Mouse (Mus musculus) forebrain, embryonic 16.5 days (tissue): ENCODE results near the gene Frmd4b. TPM values are rescaled to one million over a fixed set of nuclear protein-coding genes. Genes with fewer than 3 reads are reported as not detected.
A peak's percentile ranks its signal among the peaks of the same experiment; 100 is the strongest.

Source experiments
- ATAC-seq: fragments of 200-750 bp; cut with Nextera tagmentation; 2 replicates; pipeline ENCODE4 v1.8.0; 2017; ENCODE audit warnings: mild to moderate bottlenecking, moderate library complexity
- H3K27ac ChIP-seq: fragments of 300-500 bp; sonication (generic); 2 replicates; pipeline ENCODE4 v1.5.1; 2014; ENCODE audit warnings: low read length, control low read depth
- H3K27me3 ChIP-seq: fragments of 300-500 bp; sonication (generic); replicated peaks from 2 replicates; pipeline ENCODE4 v1.6.1; 2014; ENCODE audit warnings: low read length; ENCODE audit not compliant: control insufficient read depth, insufficient read depth
- H3K36me3 ChIP-seq: fragments of 300-500 bp; sonication (generic); 2 replicates; pipeline ENCODE4 v1.6.1; 2014; ENCODE audit not compliant: control insufficient read depth, insufficient read depth
- H3K4me1 ChIP-seq: fragments of 300-500 bp; sonication (generic); replicated peaks from 2 replicates; pipeline ENCODE4 v1.6.1; 2014; ENCODE audit warnings: low read length; ENCODE audit not compliant: control insufficient read depth, insufficient read depth
- H3K4me2 ChIP-seq: fragments of 300-500 bp; sonication (generic); 2 replicates; pipeline ENCODE4 v1.6.1; 2014; ENCODE audit warnings: mild to moderate bottlenecking, low read length, control low read depth
- H3K4me3 ChIP-seq: fragments of 300-500 bp; sonication (generic); replicated peaks from 2 replicates; pipeline ENCODE4 v1.5.1; 2014; ENCODE audit warnings: mild to moderate bottlenecking, low read length, control low read depth
- H3K9ac ChIP-seq: fragments of 300-500 bp; sonication (generic); replicated peaks from 2 replicates; pipeline ENCODE4 v1.6.1; 2014; ENCODE audit warnings: low read depth, low read length, control low read depth
- H3K9me3 ChIP-seq: fragments of 300-500 bp; sonication (generic); 2 replicates; pipeline ENCODE4 v1.6.1; 2016; ENCODE audit warnings: low read length; ENCODE audit not compliant: control insufficient read depth
- WGBS: fragments of 180-500 bp; shearing (Covaris S2); extraction: QIAGEN DNeasy Blood & Tissue Kit; methylation state at CpG from one replicate; pipeline ENCODE4 v1.1.7; 2014; 5-methylcytosine and 5-hydroxymethylcytosine counted together
- polyA plus RNA-seq: library from polyadenylated mRNA; unstranded; fragments of >200 nt; fragmentation: Nextera tagmentation; extraction: Ambion mirVana; gene quantifications from 2 replicates; pipeline ENCODE4 v1.2.1, GENCODE M21; 2015

The Frmd4b gene
- polyA plus RNA-seq, 1 experiment from 2014 or later: 50.0 TPM

DNA sequence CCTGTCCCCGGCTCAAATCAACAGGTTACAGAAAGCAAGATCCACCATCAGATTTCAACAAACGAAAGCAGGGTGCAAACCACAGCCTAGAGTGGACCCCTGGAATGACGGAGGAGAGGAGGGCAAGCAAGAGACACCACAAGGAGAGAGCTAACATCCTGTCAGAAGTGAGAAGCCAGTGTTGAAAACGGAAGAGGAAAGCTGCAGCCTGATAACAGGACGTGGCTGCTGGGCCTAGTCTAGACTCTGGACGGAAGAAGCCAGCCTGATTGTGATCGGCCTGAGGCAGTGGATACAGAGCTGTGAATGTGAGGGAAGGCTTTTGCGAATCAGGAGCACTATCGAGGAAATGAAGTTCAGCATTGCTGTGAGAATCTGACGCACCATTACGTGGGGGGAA lies 296.2 kb downstream of the Frmd4b start:
- Histone ChIP-seq H3K27me3 (no peaks in the 10 kb centered on the region), H3K4me2 (no peak overlapping the region), H3K27ac (no peak overlapping the region), H3K4me3 (no peak overlapping the region), H3K36me3 (peaks cover 4% of the 10 kb centered on the region; the same call in 1 of the 2 replicates), H3K9ac (no peak overlapping the region), H3K9me3 (no peaks in the 10 kb centered on the region), H3K4me1 (no peaks in the 10 kb centered on the region)
- WGBS: 82% methylated on average over 11 of the region's 11 CpGs
- ATAC-seq: no peak

DNA sequence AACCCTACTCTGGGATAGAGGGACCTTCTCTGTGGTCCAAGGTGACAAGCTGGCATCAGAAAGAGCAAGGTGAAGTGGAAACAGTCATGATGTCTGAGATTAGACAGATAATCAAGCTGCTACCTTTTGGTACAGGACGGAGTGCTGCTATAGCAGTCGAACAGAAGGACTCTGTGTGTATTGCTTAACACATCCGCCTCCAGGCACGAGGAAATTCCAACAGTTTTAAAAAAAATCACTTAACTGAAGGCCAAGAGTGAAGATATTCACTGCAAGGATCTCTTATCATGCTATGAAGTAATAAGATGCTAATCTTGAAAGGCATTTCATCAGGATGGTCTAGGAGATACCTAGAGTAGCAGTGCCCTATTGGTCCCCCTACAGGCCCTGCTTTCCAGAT lies 298.3 kb downstream of the Frmd4b start:
- no peak for ATAC-seq
- 84% methylated on average over 4 of the region's 4 CpGs for WGBS
- no peak overlapping the region for H3K9ac ChIP-seq
- H3K36me3 ChIP-seq: peaks cover 4% of the 10 kb centered on the region; the same call in 1 of the 2 replicates
- no peaks in the 10 kb centered on the region for H3K27me3 ChIP-seq
- H3K4me3 ChIP-seq: no peak overlapping the region
- no peak overlapping the region for H3K4me2 ChIP-seq
- no peaks in the 10 kb centered on the region for H3K9me3 ChIP-seq
- H3K27ac ChIP-seq: no peak overlapping the region
- no peaks in the 10 kb centered on the region for H3K4me1 ChIP-seq

DNA sequence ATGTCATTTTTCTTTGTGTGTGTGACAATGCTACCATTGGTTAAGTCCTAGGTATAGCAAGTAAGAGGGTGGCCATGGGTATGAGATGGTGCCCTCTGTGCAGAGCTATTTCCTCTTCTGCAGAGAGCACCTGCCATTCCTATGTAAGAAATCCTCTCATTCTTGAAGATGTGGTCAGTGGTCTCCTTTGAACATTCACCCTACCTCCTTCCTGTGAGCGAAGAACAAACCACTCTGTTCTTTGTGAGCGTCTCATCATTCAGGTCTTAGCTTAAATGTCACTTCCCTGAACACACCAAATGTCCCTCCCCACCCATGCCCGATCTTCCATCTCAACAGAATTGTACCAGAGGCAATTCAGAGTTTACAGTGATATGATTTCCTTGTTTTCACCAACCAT lies 299.4 kb downstream of the Frmd4b start:
- H3K27me3 ChIP-seq: no peaks in the 10 kb centered on the region
- 96% methylated on average over 3 of the region's 3 CpGs for WGBS
- ATAC-seq: no peak

GRCm38 (mm10) chr6:97316716-97317115 lies 300.6 kb downstream of the Frmd4b start:
- no peak overlapping the region for H3K4me3 ChIP-seq
- H3K9ac ChIP-seq: no peak overlapping the region
- H3K9me3 ChIP-seq: no peaks in the 10 kb centered on the region
- no peak overlapping the region for H3K27ac ChIP-seq
- 80% methylated on average over 1 of the region's 1 CpGs for WGBS
- ATAC-seq: no peak
- peaks cover 10% of the 10 kb centered on the region for H3K4me1 ChIP-seq
- no peaks in the 10 kb centered on the region for H3K36me3 ChIP-seq
- no peaks in the 10 kb centered on the region for H3K27me3 ChIP-seq
- no peak overlapping the region for H3K4me2 ChIP-seq

More for the DNA sequence above, 299.4 kb downstream of the Frmd4b start:
- Histone ChIP-seq H3K4me1 (no peaks in the 10 kb centered on the region), H3K9ac (no peak overlapping the region), H3K27ac (no peak overlapping the region), H3K4me3 (no peak overlapping the region), H3K4me2 (no peak overlapping the region), H3K36me3 (no peaks in the 10 kb centered on the region), H3K9me3 (no peaks in the 10 kb centered on the region)

DNA sequence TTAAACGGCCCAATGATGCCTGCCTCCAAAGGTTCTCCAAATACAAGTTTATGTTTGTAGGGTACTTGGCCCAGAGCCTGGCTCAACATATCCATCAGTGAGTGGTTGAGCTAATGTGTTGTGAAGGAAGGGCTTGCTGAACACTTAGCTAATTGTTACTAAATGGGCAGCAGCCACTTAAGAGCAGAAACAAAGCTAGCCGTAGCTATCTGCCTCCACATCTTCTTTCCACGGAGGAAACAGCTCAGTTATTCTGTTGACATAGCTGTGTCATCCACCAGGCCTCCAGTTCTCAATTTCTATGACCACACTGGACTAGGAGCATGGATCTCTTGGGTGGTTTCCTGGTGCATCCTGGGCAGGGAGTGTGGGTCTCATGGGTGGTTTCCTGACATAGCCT lies 302.0 kb downstream of the Frmd4b start:
- no peaks in the 10 kb centered on the region for H3K27me3 ChIP-seq
- WGBS: 64% methylated on average over 3 of the region's 3 CpGs
- H3K4me1 ChIP-seq: peaks cover 17% of the 10 kb centered on the region
- H3K27ac ChIP-seq: no peak overlapping the region
- H3K4me3 ChIP-seq: no peak overlapping the region
- H3K9me3 ChIP-seq: no peaks in the 10 kb centered on the region
- H3K4me2 ChIP-seq: no peak overlapping the region
- ATAC-seq: no peak
- H3K9ac ChIP-seq: no peak overlapping the region
- H3K36me3 ChIP-seq: no peaks in the 10 kb centered on the region

DNA sequence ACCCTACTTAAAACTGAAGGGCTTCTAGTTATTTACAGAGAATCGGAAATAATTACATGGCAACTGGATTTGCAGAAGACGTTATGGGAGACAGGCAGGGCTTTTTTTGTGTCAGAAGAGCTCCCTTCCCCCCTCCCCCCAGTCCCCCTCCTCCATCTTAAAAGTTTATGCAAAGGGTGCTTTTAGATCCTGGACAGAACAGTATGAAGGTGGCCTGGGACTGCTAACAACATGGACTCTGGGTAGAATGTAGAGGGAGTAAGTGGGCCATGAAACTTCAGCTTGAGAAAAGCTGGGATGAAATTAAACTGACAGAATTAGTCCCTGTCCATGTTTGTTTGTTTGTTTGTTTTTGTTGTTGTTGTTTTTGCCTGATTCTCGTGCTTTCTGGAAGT lies 304.8 kb downstream of the Frmd4b start:
- Histone ChIP-seq H3K27ac (no peak overlapping the region), H3K4me2 (peak overlapping the region; percentile 46), H3K4me1 (peaks cover 17% of the 10 kb centered on the region), H3K4me3 (peak overlapping the region; percentile 20), H3K9ac (peak overlapping the region; percentile 28), H3K9me3 (no peaks in the 10 kb centered on the region), H3K27me3 (no peaks in the 10 kb centered on the region), H3K36me3 (no peaks in the 10 kb centered on the region)
- ATAC-seq: 0 out of 2 replicates have a peak, but pooled peaks have one; percentile 31
- WGBS: 18% methylated on average over 3 of the region's 3 CpGs

- Histone ChIP-seq H3K36me3 (no peaks in the 10 kb centered on the region), H3K9me3 (no peaks in the 10 kb centered on the region), H3K4me1 (peaks cover 17% of the 10 kb centered on the region), H3K27ac (no peak overlapping the region), H3K4me3 (peak overlapping the region; percentile 20), H3K4me2 (peak overlapping the region; percentile 46), H3K27me3 (no peaks in the 10 kb centered on the region), H3K9ac (peak overlapping the region; percentile 28)
- WGBS: 5% methylated on average over 33 of the region's 33 CpGs
- ATAC-seq: peak; percentile 58; the same call in 1 of the 2 replicates
These were observed 305.5 kb downstream of the Frmd4b start for GRCm38 (mm10) chr6:97311599-97312544.

DNA sequence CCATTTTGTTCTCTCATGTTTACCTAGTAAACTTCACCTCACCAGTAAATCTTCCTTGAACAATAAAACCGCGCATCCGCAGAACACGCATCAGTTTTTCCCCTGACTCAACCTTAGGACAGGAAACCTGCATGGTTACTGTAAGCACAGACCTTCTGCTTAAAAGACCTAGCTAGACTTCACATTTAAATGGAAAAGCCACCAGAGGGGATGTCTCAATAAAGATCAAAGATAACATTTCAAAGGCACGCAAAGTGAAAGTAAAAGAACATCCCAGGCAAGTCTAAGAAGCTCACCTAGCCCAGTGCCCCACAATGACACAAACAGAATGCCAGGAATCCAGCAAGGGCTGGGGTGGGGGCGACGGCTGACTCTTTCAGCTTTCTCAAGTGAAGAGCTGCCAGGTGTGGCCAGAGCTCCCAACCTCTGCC lies 306.4 kb downstream of the Frmd4b start:
- H3K9me3 ChIP-seq: no peaks in the 10 kb centered on the region
- no peak overlapping the region for H3K9ac ChIP-seq
- ATAC-seq: no peak
- no peak overlapping the region for H3K27ac ChIP-seq
- no peak overlapping the region for H3K4me3 ChIP-seq
- no peaks in the 10 kb centered on the region for H3K27me3 ChIP-seq
- H3K36me3 ChIP-seq: no peaks in the 10 kb centered on the region
- 59% methylated on average over 7 of the region's 7 CpGs for WGBS
- peaks cover 17% of the 10 kb centered on the region for H3K4me1 ChIP-seq
- H3K4me2 ChIP-seq: no peak overlapping the region; the same call in 1 of the 2 replicates

- Histone ChIP-seq H3K9me3 (no peaks in the 10 kb centered on the region), H3K9ac (no peak overlapping the region), H3K4me3 (no peak overlapping the region), H3K27ac (no peak overlapping the region), H3K27me3 (no peaks in the 10 kb centered on the region), H3K36me3 (no peaks in the 10 kb centered on the region), H3K4me2 (no peak overlapping the region), H3K4me1 (peaks cover 17% of the 10 kb centered on the region)
- 60% methylated on average over 6 of the region's 6 CpGs for WGBS
- no peak for ATAC-seq
These were observed 308.2 kb downstream of the Frmd4b start for GRCm38 (mm10) chr6:97309161-97309560.
